Mouse (Mus musculus) heart, postnatal 25 days (tissue): ENCODE results near the gene Pprc1. TPM values are rescaled to one million over a fixed set of nuclear protein-coding genes. Genes with fewer than 3 reads are reported as not detected.

Experiments used
- DNase-seq: peaks from one replicate; pipeline ENCODE4 v3.0.0; 2022; ENCODE audit warnings: low spot score
- intact Hi-C: fragments of 180-260 bp; cut with DNase I; formaldehyde crosslinking; loops from one replicate; pipeline ENCODE4 v1.15.1; 2025
- total RNA-seq, 2 experiments: library from RNA; stranded (reverse); gene quantifications; 2 replicates each; pipeline ENCODE4 v1.2.3; 2021

The Pprc1 gene
- total RNA-seq, 2 experiments from 2014 or later: 14.0 to 14.9 TPM

GRCm38 (mm10) chr19:46096396-46096795 is 51.7 kb downstream of the Pprc1 start:
- intact Hi-C loops: no loop called here

GRCm38 (mm10) chr19:46099561-46099960 is 54.9 kb downstream of the Pprc1 start:
- intact Hi-C loops: no loop called here
- no peak for DNase-seq

More at GRCm38 (mm10) chr19:46096396-46096795, 51.7 kb downstream of the Pprc1 start:
- no peak for DNase-seq

- DNase-seq: no peak
- intact Hi-C loops: no loop called here
Observed at GRCm38 (mm10) chr19:46103437-46104186, 58.9 kb downstream of the Pprc1 start.

GRCm38 (mm10) chr19:46104187-46104557 is 59.5 kb downstream of the Pprc1 start:
- no peak for DNase-seq
- intact Hi-C loops: no loop called here

GRCm38 (mm10) chr19:46110214-46110613 is 65.5 kb downstream of the Pprc1 start:
- intact Hi-C loops: no loop called here
- DNase-seq: no peak

GRCm38 (mm10) chr19:46110781-46111180 is 66.1 kb downstream of the Pprc1 start:
- intact Hi-C loops: no loop called here

GRCm38 (mm10) chr19:46114617-46115016 is 69.9 kb downstream of the Pprc1 start:
- DNase-seq: no peak
- intact Hi-C loops: no loop called here

More at GRCm38 (mm10) chr19:46110781-46111180, 66.1 kb downstream of the Pprc1 start:
- DNase-seq: no peak

GRCm38 (mm10) chr19:46119458-46119857 is 74.8 kb downstream of the Pprc1 start:
- DNase-seq: no peak
- intact Hi-C loops: no loop called here

GRCm38 (mm10) chr19:46120872-46121271 is 76.2 kb downstream of the Pprc1 start:
- intact Hi-C loops: no loop called here
- DNase-seq: no peak

Other genes starting within 250 kb of the Pprc1 start
- 100 to 1,000 TPM; 205 to 217 TPM for gene Kcnip2, start 228.8 kb upstream of the Pprc1 start, total RNA-seq
- 10 to 100 TPM; 14.8 to 16.0 TPM for gene Armh3, start 46.4 kb upstream of the Pprc1 start, total RNA-seq
- 1 to 10 TPM; 6.2 to 7.0 TPM for gene Hps6, start 41.4 kb upstream of the Pprc1 start, total RNA-seq
- 10 to 100 TPM; 40.3 to 44.7 TPM for gene Ldb1, start 328 bp downstream of the Pprc1 start, total RNA-seq
- gene Nolc1, start 31.0 kb downstream of the Pprc1 start, total RNA-seq: 10 to 100 TPM; 14.9 to 16.6 TPM
- gene Elovl3, start 87.0 kb downstream of the Pprc1 start, total RNA-seq: under 1 TPM in 1 of 2 experiments, not detected in 1; 0.22 TPM
- gene Pitx3, start 103.4 kb downstream of the Pprc1 start, total RNA-seq: under 1 TPM; 0.42 to 0.61 TPM
- gene Gbf1, start 107.6 kb downstream of the Pprc1 start, total RNA-seq: 10 to 100 TPM; 44.1 to 49.0 TPM